Mouse (Mus musculus): ENCODE data around the gene Fgf22.

GRCm38 (mm10) chr10:79774486-79775279 is 19.8 kb downstream of the Fgf22 start:
- no peak for TF ChIP-seq CTCF (IDR thresholded peaks at IDR 0.05; ENCODE audit: borderline replicate concordance, insufficient read depth, low read length)
- TF ChIP-seq POLR2A (IDR thresholded peaks at IDR 0.05; ENCODE audit: low read depth, low read length) = no peak
